Mouse (Mus musculus): ENCODE data around the gene Zfp819. TPM values are rescaled to one million over a fixed set of nuclear protein-coding genes. Genes with fewer than 3 reads are reported as not detected.
"Not testable (repeated sequence)": the region's sequence is repeated elsewhere in the genome, so short reads cannot be mapped to it uniquely, and the experiment has no call there.

The Zfp819 gene
- polyA plus RNA-seq, 1 experiment: not detected

GRCm38 (mm10) chr7:43642587-43642986, 35.6 kb downstream of the Zfp819 start:
- H3K27ac ChIP-seq (ENCODE audit: insufficient read depth, low read depth, low read length): no peak overlapping the region; the same call in 1 of the 2 replicates
- 65% methylated on average over 5 of the region's 5 CpGs for whole genome bisulfite sequencing
- no peaks in the 10 kb centered on the region for H3K27me3 ChIP-seq (replicated peaks; ENCODE audit: control insufficient read depth, insufficient read depth, low read length)
- H3K4me1 ChIP-seq (ENCODE audit: control insufficient read depth, insufficient read depth, low read length): no peaks in the 10 kb centered on the region
- no peaks in the 10 kb centered on the region for H3K36me3 ChIP-seq (ENCODE audit: control insufficient read depth, insufficient read depth, low read length)
- DNase-seq: peak; percentile 8
- H3K4me3 ChIP-seq (ENCODE audit: insufficient read depth, low read depth, low read length): no peak overlapping the region
- TF ChIP-seq POLR2A (IDR thresholded peaks at IDR 0.05; ENCODE audit: low read depth, low read length) (no peak), CTCF (conservative IDR thresholded peaks at IDR 0.05; ENCODE audit: insufficient read depth, insufficient read length, low read depth, low read length) (no peak)

- Histone ChIP-seq H3K4me3 (ENCODE audit: insufficient read depth, low read depth, low read length) (no peak overlapping the region), H3K27ac (ENCODE audit: insufficient read depth, low read depth, low read length) (no peak overlapping the region; the same call in 1 of the 2 replicates), H3K36me3 (ENCODE audit: control insufficient read depth, insufficient read depth, low read length) (no peaks in the 10 kb centered on the region), H3K4me1 (ENCODE audit: control insufficient read depth, insufficient read depth, low read length) (no peaks in the 10 kb centered on the region), H3K27me3 (replicated peaks; ENCODE audit: control insufficient read depth, insufficient read depth, low read length) (no peaks in the 10 kb centered on the region)
- WGBS: 81% methylated on average over 17 of the region's 17 CpGs
- TF ChIP-seq CTCF (conservative IDR thresholded peaks at IDR 0.05; ENCODE audit: insufficient read depth, insufficient read length, low read depth, low read length): no peak
- TF ChIP-seq POLR2A (IDR thresholded peaks at IDR 0.05; ENCODE audit: low read depth, low read length): no peak
- DNase-seq: no peak
Observed at GRCm38 (mm10) chr7:43643046-43643652, 36.2 kb downstream of the Zfp819 start.

- Histone ChIP-seq H3K27me3 (replicated peaks; ENCODE audit: control insufficient read depth, insufficient read depth, low read length) (no peaks in the 10 kb centered on the region), H3K36me3 (ENCODE audit: control insufficient read depth, insufficient read depth, low read length) (no peaks in the 10 kb centered on the region), H3K4me3 (ENCODE audit: insufficient read depth, low read depth, low read length) (no peak overlapping the region), H3K27ac (ENCODE audit: insufficient read depth, low read depth, low read length) (no peak overlapping the region), H3K4me1 (ENCODE audit: control insufficient read depth, insufficient read depth, low read length) (no peaks in the 10 kb centered on the region)
- 88% methylated on average over 6 of the region's 6 CpGs for WGBS
- TF ChIP-seq CTCF (conservative IDR thresholded peaks at IDR 0.05; ENCODE audit: insufficient read depth, insufficient read length, low read depth, low read length) (no peak), POLR2A (IDR thresholded peaks at IDR 0.05; ENCODE audit: low read depth, low read length) (no peak)
- DNase-seq: no peak
Observed at GRCm38 (mm10) chr7:43652683-43653082, 45.7 kb downstream of the Zfp819 start.

- Histone ChIP-seq H3K4me3 (ENCODE audit: insufficient read depth, low read depth, low read length) (no peak overlapping the region), H3K36me3 (ENCODE audit: control insufficient read depth, insufficient read depth, low read length) (no peaks in the 10 kb centered on the region), H3K27ac (ENCODE audit: insufficient read depth, low read depth, low read length) (no peak overlapping the region), H3K27me3 (replicated peaks; ENCODE audit: control insufficient read depth, insufficient read depth, low read length) (no peaks in the 10 kb centered on the region), H3K4me1 (ENCODE audit: control insufficient read depth, insufficient read depth, low read length) (no peaks in the 10 kb centered on the region)
- TF ChIP-seq POLR2A (IDR thresholded peaks at IDR 0.05; ENCODE audit: low read depth, low read length): no peak
- TF ChIP-seq CTCF (conservative IDR thresholded peaks at IDR 0.05; ENCODE audit: insufficient read depth, insufficient read length, low read depth, low read length): no peak
- WGBS: 79% methylated on average over 3 of the region's 3 CpGs
- DNase-seq: no peak
Observed at GRCm38 (mm10) chr7:43654519-43654918, 47.5 kb downstream of the Zfp819 start.

GRCm38 (mm10) chr7:43656232-43656631, 49.3 kb downstream of the Zfp819 start:
- DNase-seq: no peak
- Histone ChIP-seq H3K36me3 (ENCODE audit: control insufficient read depth, insufficient read depth, low read length) (no peaks in the 10 kb centered on the region), H3K27me3 (replicated peaks; ENCODE audit: control insufficient read depth, insufficient read depth, low read length) (no peaks in the 10 kb centered on the region), H3K27ac (ENCODE audit: insufficient read depth, low read depth, low read length) (no peak overlapping the region), H3K4me1 (ENCODE audit: control insufficient read depth, insufficient read depth, low read length) (no peaks in the 10 kb centered on the region), H3K4me3 (ENCODE audit: insufficient read depth, low read depth, low read length) (no peak overlapping the region)
- no peak for TF ChIP-seq CTCF (conservative IDR thresholded peaks at IDR 0.05; ENCODE audit: insufficient read depth, insufficient read length, low read depth, low read length)
- TF ChIP-seq POLR2A (IDR thresholded peaks at IDR 0.05; ENCODE audit: low read depth, low read length): no peak
- WGBS: 32% methylated on average over 6 of the region's 6 CpGs

GRCm38 (mm10) chr7:43660002-43660401, 53.0 kb downstream of the Zfp819 start, which contains the start of gene Siglece:
Gene Siglece (minus strand): TSS chr7:43660161.
- Histone ChIP-seq H3K36me3 (ENCODE audit: control insufficient read depth, insufficient read depth, low read length) (no peaks in the 10 kb centered on the region), H3K4me1 (ENCODE audit: control insufficient read depth, insufficient read depth, low read length) (no peaks in the 10 kb centered on the region), H3K27ac (ENCODE audit: insufficient read depth, low read depth, low read length) (no peak within 1 kb of the TSS), H3K4me3 (ENCODE audit: insufficient read depth, low read depth, low read length) (no peak within 1 kb of the TSS), H3K27me3 (replicated peaks; ENCODE audit: control insufficient read depth, insufficient read depth, low read length) (no peaks in the 10 kb centered on the region)
- TF ChIP-seq POLR2A (IDR thresholded peaks at IDR 0.05; ENCODE audit: low read depth, low read length) (no peak), CTCF (conservative IDR thresholded peaks at IDR 0.05; ENCODE audit: insufficient read depth, insufficient read length, low read depth, low read length) (no peak)
- WGBS: 76% methylated on average over 1 of the region's 1 CpGs
- DNase-seq: no peak

- Histone ChIP-seq H3K27ac (ENCODE audit: insufficient read depth, low read depth, low read length) (no peak overlapping the region), H3K36me3 (ENCODE audit: control insufficient read depth, insufficient read depth, low read length) (no peaks in the 10 kb centered on the region), H3K4me1 (ENCODE audit: control insufficient read depth, insufficient read depth, low read length) (no peaks in the 10 kb centered on the region), H3K27me3 (replicated peaks; ENCODE audit: control insufficient read depth, insufficient read depth, low read length) (no peaks in the 10 kb centered on the region), H3K4me3 (ENCODE audit: insufficient read depth, low read depth, low read length) (no peak overlapping the region)
- TF ChIP-seq CTCF (conservative IDR thresholded peaks at IDR 0.05; ENCODE audit: insufficient read depth, insufficient read length, low read depth, low read length): no peak
- DNase-seq: no peak
- 91% methylated on average over 1 of the region's 1 CpGs for WGBS
Observed at GRCm38 (mm10) chr7:43662804-43663203, 55.8 kb downstream of the Zfp819 start.

- not testable (repeated sequence) for H3K27ac ChIP-seq (ENCODE audit: insufficient read depth, low read depth, low read length); H3K4me3 ChIP-seq (ENCODE audit: insufficient read depth, low read depth, low read length); H3K27me3 ChIP-seq (replicated peaks; ENCODE audit: control insufficient read depth, insufficient read depth, low read length); DNase-seq; H3K4me1 ChIP-seq (ENCODE audit: control insufficient read depth, insufficient read depth, low read length); H3K36me3 ChIP-seq (ENCODE audit: control insufficient read depth, insufficient read depth, low read length)
- 86% methylated on average over 4 of the region's 4 CpGs for WGBS
Observed at GRCm38 (mm10) chr7:43667221-43667620, 60.3 kb downstream of the Zfp819 start.

Other genes with a start within 250 kb of the Zfp819 start
- 1.4 and 7.7 TPM in 2 replicates for gene Siglecg, start 199.0 kb upstream of the Zfp819 start, polyA plus RNA-seq (2012; rRNA removed)
- not detected in 2 replicates for gene Lim2, start 179.5 kb upstream of the Zfp819 start, polyA plus RNA-seq (2012; rRNA removed)
- 2.0 and 8.4 TPM in 2 replicates for gene Nkg7, start 170.1 kb upstream of the Zfp819 start, polyA plus RNA-seq (2012; rRNA removed)
- 0.33 TPM in 1 of 2 replicates, not detected in the other for gene Cldnd2, start 166.4 kb upstream of the Zfp819 start, polyA plus RNA-seq (2012; rRNA removed)
- gene Etfb, start 163.1 kb upstream of the Zfp819 start, polyA plus RNA-seq (2012; rRNA removed): 477 and 614 TPM in 2 replicates
- gene Gm45233, start 163.0 kb upstream of the Zfp819 start, polyA plus RNA-seq (2012; rRNA removed): 1.8 and 3.6 TPM in 2 replicates
- gene Vsig10l, start 144.0 kb upstream of the Zfp819 start, polyA plus RNA-seq (2012; rRNA removed): 5.9 and 6.7 TPM in 2 replicates
- gene Iglon5, start 117.1 kb upstream of the Zfp819 start, polyA plus RNA-seq (2012; rRNA removed): 1.0 and 1.1 TPM in 2 replicates
- not detected in 2 replicates for gene 4931406B18Rik, start 101.2 kb upstream of the Zfp819 start, polyA plus RNA-seq (2012; rRNA removed)
- 2.4 and 3.9 TPM in 2 replicates for gene Cd33, start 62.7 kb upstream of the Zfp819 start, polyA plus RNA-seq (2012; rRNA removed)
- gene Zfp658, start 44.9 kb upstream of the Zfp819 start, polyA plus RNA-seq (2012; rRNA removed): 0.91 and 1.1 TPM in 2 replicates
- gene Zfp719, start 27.6 kb upstream of the Zfp819 start, polyA plus RNA-seq (2012; rRNA removed): 2.1 and 2.6 TPM in 2 replicates
- gene Ceacam18, start 27.5 kb downstream of the Zfp819 start, polyA plus RNA-seq (2012; rRNA removed): not detected in 2 replicates
- gene Siglece, start 53.0 kb downstream of the Zfp819 start, polyA plus RNA-seq (2012; rRNA removed): 2.8 and 3.8 TPM in 2 replicates
- 6.1 and 7.0 TPM in 2 replicates for gene Ctu1, start 64.8 kb downstream of the Zfp819 start, polyA plus RNA-seq (2012; rRNA removed)
- gene Klk14, start 83.2 kb downstream of the Zfp819 start, polyA plus RNA-seq (2012; rRNA removed): 0.11 TPM in 1 of 2 replicates, not detected in the other
- gene Klk13, start 105.4 kb downstream of the Zfp819 start, polyA plus RNA-seq (2012; rRNA removed): 0.04 TPM in 1 of 2 replicates, not detected in the other
- gene Klk12, start 161.7 kb downstream of the Zfp819 start, polyA plus RNA-seq (2012; rRNA removed): not detected in 2 replicates
- gene Klk11, start 167.4 kb downstream of the Zfp819 start, polyA plus RNA-seq (2012; rRNA removed): 0.18 TPM in 1 of 2 replicates, not detected in the other
- 0.41 and 0.52 TPM in 2 replicates for gene Klk10, start 173.9 kb downstream of the Zfp819 start, polyA plus RNA-seq (2012; rRNA removed)
- not detected in 2 replicates for gene Klk9, start 184.7 kb downstream of the Zfp819 start, polyA plus RNA-seq (2012; rRNA removed)
- gene Klk8, start 190.4 kb downstream of the Zfp819 start, polyA plus RNA-seq (2012; rRNA removed): 4.2 and 5.9 TPM in 2 replicates
- not detected in 2 replicates for gene Klk7, start 204.1 kb downstream of the Zfp819 start, polyA plus RNA-seq (2012; rRNA removed)
- gene Klk6, start 217.3 kb downstream of the Zfp819 start, polyA plus RNA-seq (2012; rRNA removed): not detected in 2 replicates
- gene Klk5, start 234.8 kb downstream of the Zfp819 start, polyA plus RNA-seq (2012; rRNA removed): not detected in 2 replicates

Measured in kidney, adult 2 months (tissue).